Mouse (Mus musculus) left cerebral cortex, postnatal 14 days (tissue): ENCODE measurements around the gene Hnrnph2. TPM values are rescaled to one million over a fixed set of nuclear protein-coding genes. Genes with fewer than 3 reads are reported as not detected.
A peak's percentile ranks its signal among the peaks of the same experiment; 100 is the strongest.

Experiments
- DNase-seq, 2 experiments: peaks; one replicate each; pipeline ENCODE4 v3.0.0; 2021 to 2022; ENCODE audit warnings: low spot score in 2 of 2, mixed read lengths in 1 of 2
- intact Hi-C: fragments of 180-260 bp; cut with DNase I; formaldehyde crosslinking; loops from one replicate; pipeline ENCODE4 v1.15.1; 2025
- total RNA-seq, 2 experiments: library from RNA; stranded (reverse); gene quantifications; 2 replicates each; pipeline ENCODE4 v1.2.3; 2021

The Hnrnph2 gene
- total RNA-seq, 2 experiments from 2014 or later, result 145 to 146 TPM

GRCm38 (mm10) chrX:134609472-134609871 is 8.5 kb downstream of the Hnrnph2 start:
- peak; percentile 23 to 26 for DNase-seq
- intact Hi-C loops, result no loop called here

GRCm38 (mm10) chrX:134610984-134611383 is 10.0 kb downstream of the Hnrnph2 start:
- intact Hi-C loops, result loop anchor here (5.0 to 10.0 kb wide), 2 partner anchors 106 to 314 kb away; partner anchors contain the start of gene Armcx1
- no peak for DNase-seq

GRCm38 (mm10) chrX:134612285-134612959 is 11.4 kb downstream of the Hnrnph2 start:
- intact Hi-C loops, result loop anchor here (5.0 to 10.0 kb wide), 2 partner anchors 105 to 312 kb away; partner anchors contain the start of gene Armcx1
- DNase-seq, result peak; percentile 4 to 13

GRCm38 (mm10) chrX:134614306-134614705 is 13.3 kb downstream of the Hnrnph2 start:
- intact Hi-C loops, result loop anchor here (5.0 to 10.0 kb wide), 2 partner anchors 103 to 310 kb away; partner anchors contain the start of gene Armcx1
- DNase-seq, result no peak

GRCm38 (mm10) chrX:134619695-134620094 is 18.7 kb downstream of the Hnrnph2 start:
- intact Hi-C loops, result loop anchor here (10.0 kb wide), 1 partner anchor 305 kb away; no protein-coding TSS in a partner anchor
- no peak for DNase-seq

- intact Hi-C loops, result no loop called here
- no peak for DNase-seq
Measured at GRCm38 (mm10) chrX:134620254-134620865, 19.4 kb downstream of the Hnrnph2 start.

GRCm38 (mm10) chrX:134621685-134622084 is 20.7 kb downstream of the Hnrnph2 start:
- intact Hi-C loops, result no loop called here
- DNase-seq, result no peak

- intact Hi-C loops, result no loop called here
- DNase-seq, result no peak
Measured at GRCm38 (mm10) chrX:134623350-134623749, 22.4 kb downstream of the Hnrnph2 start.

- intact Hi-C loops, result no loop called here
- DNase-seq, result no peak
Measured at GRCm38 (mm10) chrX:134628200-134628599, 27.2 kb downstream of the Hnrnph2 start.

- DNase-seq, result no peak
- intact Hi-C loops, result no loop called here
Measured at GRCm38 (mm10) chrX:134632710-134633109, 31.7 kb downstream of the Hnrnph2 start.

GRCm38 (mm10) chrX:134635111-134635510 is 34.1 kb downstream of the Hnrnph2 start:
- intact Hi-C loops, result no loop called here

GRCm38 (mm10) chrX:134635860-134636259 is 34.9 kb downstream of the Hnrnph2 start:
- no peak for DNase-seq
- intact Hi-C loops, result no loop called here

More at GRCm38 (mm10) chrX:134635111-134635510, 34.1 kb downstream of the Hnrnph2 start:
- no peak for DNase-seq

- DNase-seq, result no peak
- intact Hi-C loops, result no loop called here
Measured at GRCm38 (mm10) chrX:134641000-134641760, 40.2 kb downstream of the Hnrnph2 start.

GRCm38 (mm10) chrX:134646338-134646737 is 45.4 kb downstream of the Hnrnph2 start:
- intact Hi-C loops, result no loop called here
- no peak for DNase-seq

- no peak for DNase-seq
- intact Hi-C loops, result no loop called here
Measured at GRCm38 (mm10) chrX:134647421-134647820, 46.4 kb downstream of the Hnrnph2 start.

- peak; percentile 86 to 92 for DNase-seq
- intact Hi-C loops, result no loop called here
Measured at GRCm38 (mm10) chrX:134648031-134648692, 47.2 kb downstream of the Hnrnph2 start.

- DNase-seq, result no peak
- intact Hi-C loops, result no loop called here
Measured at GRCm38 (mm10) chrX:134652061-134652460, 51.1 kb downstream of the Hnrnph2 start.
